Mouse (Mus musculus) testis, adult 2 months (tissue): ENCODE results near the gene Klhl18. TPM values are rescaled to one million over a fixed set of nuclear protein-coding genes. Genes with fewer than 3 reads are reported as not detected.

Source experiments
- H3K27ac ChIP-seq: fragments of 200-500 bp; 2 replicates; pipeline ENCODE4 v1.5.1; 2012; ENCODE audit warnings: low read depth, low read length; ENCODE audit not compliant: control insufficient read depth, insufficient read depth
- H3K27me3 ChIP-seq: fragments of 200-500 bp; 2 replicates; pipeline ENCODE4 v1.6.1; 2012; ENCODE audit warnings: mild to moderate bottlenecking, low read length, moderate library complexity; ENCODE audit not compliant: control insufficient read depth, insufficient read depth
- H3K36me3 ChIP-seq: fragments of 200-500 bp; 2 replicates; pipeline ENCODE4 v1.6.1; 2012; ENCODE audit warnings: mild to moderate bottlenecking, low read length; ENCODE audit not compliant: control insufficient read depth, insufficient read depth
- H3K4me1 ChIP-seq: fragments of 200-500 bp; 2 replicates; pipeline ENCODE4 v1.6.1; 2012; ENCODE audit warnings: low read length; ENCODE audit not compliant: control insufficient read depth, insufficient read depth
- H3K4me3 ChIP-seq: fragments of 200-500 bp; 2 replicates; pipeline ENCODE4 v1.5.1; 2012; ENCODE audit warnings: low read depth, mild to moderate bottlenecking, low read length, moderate library complexity, mixed read lengths; ENCODE audit not compliant: control insufficient read depth
- CTCF ChIP-seq: fragments of 200-500 bp; IDR thresholded peaks from 2 replicates; pipeline ENCODE4 v1.5.1; 2012; ENCODE audit warnings: low read depth, mild to moderate bottlenecking, inconsistent platforms, low read length, moderate library complexity; ENCODE audit not compliant: control insufficient read depth, insufficient read depth, insufficient replicate concordance
- POLR2A ChIP-seq: fragments of 200-500 bp; IDR thresholded peaks from 2 replicates; pipeline ENCODE4 v1.6.1; 2012; ENCODE audit warnings: low read depth, mild to moderate bottlenecking, inconsistent platforms, low read length, moderate library complexity; ENCODE audit not compliant: control insufficient read depth
- polyA plus RNA-seq: library from polyadenylated mRNA; depleted of rRNA; stranded (reverse); fragments of >200 nt; gene quantifications from 2 replicates; pipeline ENCODE4 v1.2.3, GENCODE M21; 2012

Klhl18 gene
- polyA plus RNA-seq, 1 experiment: 11.5 TPM

GRCm38 (mm10) chr9:110448857-110449617, 27.5 kb downstream of the Klhl18 start:
- H3K4me1 ChIP-seq: no peaks in the 10 kb centered on the region
- no peak for TF ChIP-seq POLR2A
- peak; percentile 30; the same call in 1 of the 2 replicates for TF ChIP-seq CTCF
- no peak overlapping the region for H3K27ac ChIP-seq
- no peak overlapping the region for H3K4me3 ChIP-seq
- no peaks in the 10 kb centered on the region; the same call in 1 of the 2 replicates for H3K36me3 ChIP-seq
- H3K27me3 ChIP-seq: no peaks in the 10 kb centered on the region

GRCm38 (mm10) chr9:110448356-110448755, 28.1 kb downstream of the Klhl18 start:
- TF ChIP-seq POLR2A (no peak), CTCF (no peak)

GRCm38 (mm10) chr9:110440559-110440958, 35.9 kb downstream of the Klhl18 start:
- no peaks in the 10 kb centered on the region for H3K27me3 ChIP-seq
- H3K27ac ChIP-seq: no peak overlapping the region
- TF ChIP-seq POLR2A (no peak), CTCF (no peak)
- no peak overlapping the region for H3K4me3 ChIP-seq
- no peaks in the 10 kb centered on the region; the same call in 1 of the 2 replicates for H3K36me3 ChIP-seq
- no peaks in the 10 kb centered on the region for H3K4me1 ChIP-seq

More at GRCm38 (mm10) chr9:110448356-110448755, 28.1 kb downstream of the Klhl18 start:
- Histone ChIP-seq H3K27ac (no peak overlapping the region), H3K36me3 (no peaks in the 10 kb centered on the region; the same call in 1 of the 2 replicates), H3K4me3 (no peak overlapping the region), H3K27me3 (no peaks in the 10 kb centered on the region), H3K4me1 (no peaks in the 10 kb centered on the region)

GRCm38 (mm10) chr9:110440049-110440448, 36.4 kb downstream of the Klhl18 start:
- Histone ChIP-seq H3K4me1 (no peaks in the 10 kb centered on the region), H3K27me3 (no peaks in the 10 kb centered on the region), H3K36me3 (no peaks in the 10 kb centered on the region; the same call in 1 of the 2 replicates), H3K27ac (no peak overlapping the region), H3K4me3 (no peak overlapping the region)
- TF ChIP-seq POLR2A (no peak), CTCF (no peak)

- Histone ChIP-seq H3K4me3 (no peak overlapping the region), H3K4me1 (peaks cover 2% of the 10 kb centered on the region), H3K36me3 (no peaks in the 10 kb centered on the region; the same call in 1 of the 2 replicates), H3K27ac (no peak overlapping the region), H3K27me3 (no peaks in the 10 kb centered on the region)
- TF ChIP-seq CTCF: no peak
- TF ChIP-seq POLR2A: no peak
These were observed 40.5 kb downstream of the Klhl18 start for GRCm38 (mm10) chr9:110436041-110436440.

- no peak overlapping the region for H3K4me3 ChIP-seq
- peaks cover 5% of the 10 kb centered on the region; the same call in 1 of the 2 replicates for H3K36me3 ChIP-seq
These were observed 43.4 kb downstream of the Klhl18 start for GRCm38 (mm10) chr9:110433045-110433444.

GRCm38 (mm10) chr9:110431241-110431640, 45.3 kb downstream of the Klhl18 start:
- peaks cover 2% of the 10 kb centered on the region for H3K4me1 ChIP-seq
- no peaks in the 10 kb centered on the region for H3K27me3 ChIP-seq
- TF ChIP-seq CTCF (no peak), POLR2A (no peak)
- H3K4me3 ChIP-seq: no peak overlapping the region
- H3K27ac ChIP-seq: no peak overlapping the region
- H3K36me3 ChIP-seq: peaks cover 5% of the 10 kb centered on the region; the same call in 1 of the 2 replicates

More at GRCm38 (mm10) chr9:110433045-110433444, 43.4 kb downstream of the Klhl18 start:
- no peak for TF ChIP-seq CTCF
- TF ChIP-seq POLR2A: no peak
- H3K27ac ChIP-seq: no peak overlapping the region
- no peaks in the 10 kb centered on the region for H3K27me3 ChIP-seq
- peaks cover 2% of the 10 kb centered on the region for H3K4me1 ChIP-seq
